Mouse (Mus musculus): ENCODE data around the gene Adcy9.

DNA sequence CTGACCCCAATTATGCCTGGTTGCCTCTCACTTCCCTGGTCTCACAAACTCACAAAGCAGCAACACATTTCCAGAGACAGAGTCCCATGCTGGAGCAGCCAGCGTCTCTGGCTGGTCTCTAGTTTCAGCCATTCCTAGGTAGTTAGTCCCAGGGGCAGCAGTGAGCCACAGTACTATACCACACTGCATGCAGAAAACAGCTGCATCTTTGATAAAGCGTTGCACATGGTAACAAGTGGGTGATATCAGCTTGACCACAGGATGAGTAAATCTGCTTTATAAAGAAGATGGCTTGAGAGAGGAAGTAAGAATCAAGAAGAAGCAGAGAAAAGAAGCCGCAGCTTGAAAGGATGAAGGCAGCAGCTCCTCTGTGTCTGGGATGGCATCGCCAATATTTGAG is 35.4 kb upstream of the Adcy9 start:
- TF ChIP-seq CTCF (IDR thresholded peaks at IDR 0.05; ENCODE audit: borderline replicate concordance, insufficient read depth, low read length) (no peak), POLR2A (IDR thresholded peaks at IDR 0.05; ENCODE audit: low read depth, low read length) (no peak)

Data from embryonic fibroblast, embryonic 13.5 days (primary cell).